Mouse (Mus musculus): ENCODE measurements around the gene Wnt3a.

GRCm38 (mm10) chr11:59224470-59224869 lies 66.1 kb downstream of the Wnt3a start:
- TF ChIP-seq CTCF (IDR thresholded peaks at IDR 0.05; ENCODE audit: low read depth) (no peak), EP300 (optimal IDR thresholded peaks at IDR 0.05) (no peak)
